Mouse (Mus musculus) embryo, embryonic 9.5 days (tissue): ENCODE data around the gene Dcst2.

Experiments used
- DNase-seq: peaks from one replicate; pipeline ENCODE4 v3.0.0-alpha.2; 2017; ENCODE audit errors: extremely low spot score

The Dcst2 gene

GRCm38 (mm10) chr3:89388134-89388881 is 26.5 kb downstream of the Dcst2 start:
- DNase-seq: no peak

GRCm38 (mm10) chr3:89388901-89389740 is 27.3 kb downstream of the Dcst2 start:
- DNase-seq: no peak

GRCm38 (mm10) chr3:89390111-89390515 is 28.3 kb downstream of the Dcst2 start:
- DNase-seq: no peak

- DNase-seq: no peak
Observed at GRCm38 (mm10) chr3:89390699-89391662, 29.2 kb downstream of the Dcst2 start.

GRCm38 (mm10) chr3:89391663-89392511 is 30.1 kb downstream of the Dcst2 start:
- DNase-seq: peak; percentile 68

- peak; percentile 38 for DNase-seq
Observed at GRCm38 (mm10) chr3:89392871-89393311, 31.1 kb downstream of the Dcst2 start.

- peak; percentile 99 for DNase-seq
Observed at GRCm38 (mm10) chr3:89393605-89394004, 31.8 kb downstream of the Dcst2 start.

- peak; percentile 75 for DNase-seq
Observed at GRCm38 (mm10) chr3:89394006-89394893, 32.5 kb downstream of the Dcst2 start, which contains the start of gene Zbtb7b. Gene Zbtb7b, minus strand, starts transcription at chr3:89394776.

GRCm38 (mm10) chr3:89394894-89395256 is 33.1 kb downstream of the Dcst2 start:
- DNase-seq: peak; percentile 89

GRCm38 (mm10) chr3:89395419-89395805 is 33.6 kb downstream of the Dcst2 start:
- DNase-seq: no peak

GRCm38 (mm10) chr3:89395806-89396653 is 34.3 kb downstream of the Dcst2 start:
- peak; percentile 74 for DNase-seq

GRCm38 (mm10) chr3:89396654-89397005 is 34.9 kb downstream of the Dcst2 start:
- no peak for DNase-seq

- no peak for DNase-seq
Observed at GRCm38 (mm10) chr3:89401329-89401728, 39.6 kb downstream of the Dcst2 start.

- no peak for DNase-seq
Observed at GRCm38 (mm10) chr3:89402693-89403092, 40.9 kb downstream of the Dcst2 start, which contains the start of gene Lenep. Gene Lenep, minus strand, starts transcription at chr3:89402793.

GRCm38 (mm10) chr3:89406887-89407286 is 45.1 kb downstream of the Dcst2 start:
- DNase-seq: no peak

GRCm38 (mm10) chr3:89408448-89408847 is 46.7 kb downstream of the Dcst2 start:
- no peak for DNase-seq

GRCm38 (mm10) chr3:89409701-89410100 is 47.9 kb downstream of the Dcst2 start:
- no peak for DNase-seq

GRCm38 (mm10) chr3:89410864-89411263 is 49.1 kb downstream of the Dcst2 start:
- DNase-seq: no peak
